Mouse (Mus musculus) neural tube, embryonic 11.5 days (tissue): ENCODE results near the gene Car9. TPM values are rescaled to one million over a fixed set of nuclear protein-coding genes. Genes with fewer than 3 reads are reported as not detected.

Experiments
- ATAC-seq: fragments of 200-750 bp; cut with Nextera tagmentation; 2 replicates; pipeline ENCODE4 v1.8.0; 2017; ENCODE audit warnings: moderate number of reproducible peaks, mild to moderate bottlenecking, moderate TSS enrichment, moderate library complexity; ENCODE audit not compliant: insufficient read depth, low FRiP score, low TSS enrichment
- DNase-seq: peaks from one replicate; pipeline ENCODE4 v3.0.0-alpha.2; 2015; ENCODE audit warnings: low spot score
- H3K27ac ChIP-seq: fragments of 300-500 bp; sonication (generic); 2 replicates; pipeline ENCODE4 v1.5.1; 2014; ENCODE audit warnings: low read depth, mild to moderate bottlenecking, low read length
- H3K27me3 ChIP-seq: fragments of 300-500 bp; sonication (generic); 2 replicates; pipeline ENCODE4 v1.6.1; 2014; ENCODE audit warnings: mild to moderate bottlenecking, low read length, mixed read lengths; ENCODE audit not compliant: control insufficient read depth, insufficient read depth
- H3K36me3 ChIP-seq: fragments of 300-500 bp; sonication (generic); 2 replicates; pipeline ENCODE4 v1.6.1; 2014; ENCODE audit warnings: mild to moderate bottlenecking, low read length, moderate library complexity, mixed read lengths; ENCODE audit not compliant: control insufficient read depth, insufficient read depth
- H3K4me1 ChIP-seq: fragments of 300-500 bp; sonication (generic); 2 replicates; pipeline ENCODE4 v1.6.1; 2014; ENCODE audit warnings: low read length, mixed read lengths; ENCODE audit not compliant: control insufficient read depth, insufficient read depth
- H3K4me2 ChIP-seq: fragments of 300-500 bp; sonication (generic); 2 replicates; pipeline ENCODE4 v1.6.1; 2014; ENCODE audit warnings: low read depth, mild to moderate bottlenecking, moderate library complexity
- H3K4me3 ChIP-seq: fragments of 300-500 bp; sonication (generic); 2 replicates; pipeline ENCODE4 v1.5.1; 2014; ENCODE audit warnings: low read depth, low read length
- H3K9ac ChIP-seq: fragments of 300-500 bp; sonication (generic); 2 replicates; pipeline ENCODE4 v1.6.1; 2014; ENCODE audit warnings: mild to moderate bottlenecking, low read length
- H3K9me3 ChIP-seq: fragments of 300-500 bp; sonication (generic); 2 replicates; pipeline ENCODE4 v1.6.1; 2016; ENCODE audit warnings: low read length; ENCODE audit not compliant: control insufficient read depth
- WGBS: fragments of 180-500 bp; shearing (Covaris S2); extraction: QIAGEN DNeasy Blood & Tissue Kit; methylation state at CpG from one replicate; pipeline ENCODE4 v1.1.7; 2014; 5-methylcytosine and 5-hydroxymethylcytosine counted together
- polyA plus RNA-seq: library from polyadenylated mRNA; unstranded; fragments of >200 nt; fragmentation: Nextera tagmentation; extraction: Ambion mirVana; gene quantifications from 2 replicates; pipeline ENCODE4 v1.2.1, GENCODE M21; 2014

The Car9 gene
- polyA plus RNA-seq, 1 experiment from 2014 or later = 0.44 TPM

- Histone ChIP-seq H3K9me3 (no peaks in the 10 kb centered on the region), H3K4me2 (peak overlapping the region; percentile 69; the same call in 1 of the 2 replicates), H3K4me3 (no peak overlapping the region), H3K36me3 (peaks cover 4% of the 10 kb centered on the region; the same call in 1 of the 2 replicates), H3K27ac (no peak overlapping the region), H3K4me1 (peaks cover 38% of the 10 kb centered on the region), H3K27me3 (no peaks in the 10 kb centered on the region), H3K9ac (no peak overlapping the region)
- 46% methylated on average over 6 of the region's 6 CpGs for WGBS
- ATAC-seq (no peak), DNase-seq (no peak)
Measured at GRCm38 (mm10) chr4:43560243-43560611, 53.5 kb downstream of the Car9 start.

DNA sequence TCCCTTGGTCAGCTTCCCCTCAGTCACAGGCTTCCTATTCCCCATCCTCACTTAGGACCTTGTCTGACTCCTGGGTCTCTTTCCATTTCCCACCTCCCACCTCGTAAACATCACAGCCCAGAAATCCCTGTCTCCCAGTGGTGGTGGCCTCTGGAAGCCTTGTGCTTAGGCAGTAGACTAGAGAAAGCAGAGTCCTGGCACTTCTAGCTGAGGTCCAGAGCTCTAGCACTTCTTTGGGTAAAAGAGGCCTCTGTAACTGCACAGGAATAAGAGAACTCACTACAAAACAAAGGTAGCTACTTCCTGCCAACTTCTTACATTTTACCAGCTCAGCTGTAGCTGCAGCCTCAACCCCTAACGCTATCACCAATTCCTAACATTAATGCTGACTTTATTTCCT lies 54.2 kb downstream of the Car9 start:
- peak overlapping the region; percentile 37; the same call in 1 of the 2 replicates for H3K9ac ChIP-seq
- DNase-seq = no peak
- 42% methylated on average over 2 of the region's 2 CpGs for WGBS
- ATAC-seq = no peak
- peaks cover 5% of the 10 kb centered on the region for H3K36me3 ChIP-seq
- H3K27me3 ChIP-seq = no peaks in the 10 kb centered on the region
- peaks cover 38% of the 10 kb centered on the region for H3K4me1 ChIP-seq
- peak overlapping the region; percentile 69 for H3K4me2 ChIP-seq
- H3K4me3 ChIP-seq = peak overlapping the region; percentile 89
- no peak overlapping the region for H3K27ac ChIP-seq
- no peaks in the 10 kb centered on the region for H3K9me3 ChIP-seq

- ATAC-seq (0 out of 2 replicates have a peak, but pooled peaks have one; percentile 2), DNase-seq (no peak)
- H3K36me3 ChIP-seq = peaks cover 7% of the 10 kb centered on the region
- H3K9me3 ChIP-seq = no peaks in the 10 kb centered on the region
- 4% methylated on average over 16 of the region's 16 CpGs for WGBS
- H3K4me1 ChIP-seq = peaks cover 38% of the 10 kb centered on the region
- peak overlapping the region; percentile 89 for H3K4me3 ChIP-seq
- no peaks in the 10 kb centered on the region for H3K27me3 ChIP-seq
- H3K27ac ChIP-seq = peak overlapping the region; percentile 91
- peak overlapping the region; percentile 95 for H3K9ac ChIP-seq
- peak overlapping the region; percentile 69 for H3K4me2 ChIP-seq
Measured at GRCm38 (mm10) chr4:43561436-43561996, 54.8 kb downstream of the Car9 start.

- Histone ChIP-seq H3K27ac (peak within 1 kb of the TSS; percentile 91), H3K4me3 (peak within 1 kb of the TSS; percentile 89), H3K4me1 (peaks cover 38% of the 10 kb centered on the region), H3K27me3 (no peaks in the 10 kb centered on the region), H3K9me3 (no peaks in the 10 kb centered on the region), H3K36me3 (peaks cover 9% of the 10 kb centered on the region), H3K4me2 (peak within 1 kb of the TSS; percentile 69), H3K9ac (peak within 1 kb of the TSS; percentile 95)
- ATAC-seq = peak; percentile 94
- DNase-seq = peak; percentile 95
- under 1% methylated on average over 62 of the region's 62 CpGs for WGBS
Measured at GRCm38 (mm10) chr4:43561997-43562768, 55.4 kb downstream of the Car9 start, which contains the start of the genes Creb3 and Tln1. Gene Creb3 (plus strand): TSS chr4:43562332. Gene Tln1 (minus strand): TSS chr4:43562691.

DNA sequence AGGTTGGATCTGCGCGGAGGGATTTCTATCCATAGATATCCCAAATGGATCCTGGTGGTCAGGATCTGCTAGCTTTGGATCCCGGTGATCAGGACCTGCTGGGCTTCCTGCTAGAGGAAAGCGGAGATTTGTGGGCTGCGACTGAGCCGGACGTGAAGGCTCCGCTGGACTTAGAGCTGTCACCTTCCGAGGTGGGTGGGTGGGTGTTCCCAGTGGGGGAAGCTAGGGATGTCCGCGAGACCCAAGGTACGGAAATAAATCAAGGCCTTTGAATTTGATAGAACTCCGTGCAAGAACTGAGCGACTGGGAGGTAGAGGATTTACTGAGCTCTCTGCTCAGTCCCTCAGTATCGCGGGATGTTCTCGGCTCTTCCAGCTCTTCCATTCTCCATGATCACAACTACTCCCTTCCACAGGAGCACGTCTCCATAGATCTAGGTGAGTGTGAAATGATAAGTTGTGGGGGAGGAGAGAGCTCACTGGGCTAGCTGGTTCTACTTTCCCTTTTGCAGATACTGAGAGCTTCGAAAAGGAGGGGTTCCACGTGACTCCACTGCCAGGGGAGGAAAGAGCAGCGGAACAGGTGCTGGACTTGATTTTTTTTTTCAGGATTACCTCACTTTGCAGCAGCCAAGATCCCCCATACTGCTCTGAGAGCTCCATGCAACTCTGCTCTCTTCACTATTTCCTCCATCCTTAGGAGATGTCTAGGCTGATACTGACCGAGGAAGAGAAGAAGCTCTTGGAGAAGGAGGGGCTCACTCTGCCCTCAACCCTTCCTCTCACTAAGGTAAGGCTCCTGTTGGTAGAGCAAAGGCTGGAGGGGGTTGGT lies 56.2 kb downstream of the Car9 start:
- Histone ChIP-seq H3K4me1 (peaks cover 36% of the 10 kb centered on the region), H3K36me3 (peaks cover 17% of the 10 kb centered on the region), H3K9ac (peak overlapping the region; percentile 95), H3K4me3 (peak overlapping the region; percentile 89), H3K27me3 (no peaks in the 10 kb centered on the region), H3K4me2 (peak overlapping the region; percentile 67), H3K27ac (peak overlapping the region; percentile 91), H3K9me3 (no peaks in the 10 kb centered on the region)
- peak; percentile 18; the same call in 1 of the 2 replicates for ATAC-seq
- 9% methylated on average over 22 of the region's 22 CpGs for WGBS
- DNase-seq = no peak

Other genes starting within 250 kb of the Car9 start
- gene Atp8b5, start 239.8 kb upstream of the Car9 start, polyA plus RNA-seq = 0.35 and 0.52 TPM in 2 replicates
- gene Rusc2, start 125.0 kb upstream of the Car9 start, polyA plus RNA-seq = 17.9 and 20.0 TPM in 2 replicates
- gene Fam166b, start 77.8 kb upstream of the Car9 start, polyA plus RNA-seq = 0.20 TPM in 1 of 2 replicates, not detected in the other
- 8.6 and 9.5 TPM in 2 replicates for gene Tesk1, start 65.0 kb upstream of the Car9 start, polyA plus RNA-seq
- 2.1 and 2.8 TPM in 2 replicates for gene Cd72, start 52.3 kb upstream of the Car9 start, polyA plus RNA-seq
- gene Sit1, start 23.2 kb upstream of the Car9 start, polyA plus RNA-seq = not detected in 2 replicates
- gene Ccdc107, start 14.1 kb upstream of the Car9 start, polyA plus RNA-seq = 46.6 and 55.9 TPM in 2 replicates
- 36.7 and 39.3 TPM in 2 replicates for gene Arhgef39, start 7.3 kb upstream of the Car9 start, polyA plus RNA-seq
- 101 and 127 TPM in 2 replicates for gene Tpm2, start 16.8 kb downstream of the Car9 start, polyA plus RNA-seq
- gene Creb3, start 55.4 kb downstream of the Car9 start, polyA plus RNA-seq = 56.0 and 62.5 TPM in 2 replicates
- 42.1 and 48.8 TPM in 2 replicates for gene Tln1, start 55.7 kb downstream of the Car9 start, polyA plus RNA-seq
- 26.5 and 32.1 TPM in 2 replicates for gene Rgp1, start 71.7 kb downstream of the Car9 start, polyA plus RNA-seq
- 29.8 and 30.8 TPM in 2 replicates for gene Gba2, start 71.9 kb downstream of the Car9 start, polyA plus RNA-seq
- 1.8 and 2.4 TPM in 2 replicates for gene Msmp, start 77.5 kb downstream of the Car9 start, polyA plus RNA-seq
- 29.0 and 37.4 TPM in 2 replicates for gene Npr2, start 125.0 kb downstream of the Car9 start, polyA plus RNA-seq
- 0.89 and 1.1 TPM in 2 replicates for gene Spag8, start 146.6 kb downstream of the Car9 start, polyA plus RNA-seq
- gene Hint2, start 149.5 kb downstream of the Car9 start, polyA plus RNA-seq = 63.8 and 65.4 TPM in 2 replicates
- 5.4 and 5.7 TPM in 2 replicates for gene Tmem8b, start 162.0 kb downstream of the Car9 start, polyA plus RNA-seq
- 2.4 and 3.4 TPM in 2 replicates for gene Fam221b, start 162.2 kb downstream of the Car9 start, polyA plus RNA-seq
- gene Olfr70, start 193.8 kb downstream of the Car9 start, polyA plus RNA-seq = not detected in 2 replicates
- gene Olfr71, start 203.3 kb downstream of the Car9 start, polyA plus RNA-seq = not detected in 2 replicates
- gene Hrct1, start 220.2 kb downstream of the Car9 start, polyA plus RNA-seq = 0.22 TPM in 1 of 2 replicates, not detected in the other
- gene Spaar, start 223.1 kb downstream of the Car9 start, polyA plus RNA-seq = not detected in 2 replicates